Mouse (Mus musculus): ENCODE measurements at regions not wholly inside any gene's neighbourhood (a gene's known extent, or its start where the extent isn't known, plus 50 kb on each side); places are given as distances from the start of the nearest gene placed in this dataset.

GRCm38 (mm10) chr4:99348674-99349073 is 53.0 kb downstream of the Gm12689 start:
- DNase-seq (ENCODE audit: extremely low spot score in 1 of 2, low spot score in 1 of 2) = peak in 1 of 2 experiments; percentile 13

- no peak for DNase-seq (ENCODE audit: extremely low spot score in 1 of 2, low spot score in 1 of 2)
Measured at GRCm38 (mm10) chr4:99353122-99353774, 57.5 kb downstream of the Gm12689 start.

- no peak for DNase-seq (ENCODE audit: extremely low spot score in 1 of 2, low spot score in 1 of 2)
Measured at GRCm38 (mm10) chr4:99354241-99354640, 58.5 kb downstream of the Gm12689 start.

GRCm38 (mm10) chr4:99354835-99355234 is 59.1 kb downstream of the Gm12689 start:
- no peak for DNase-seq (ENCODE audit: extremely low spot score in 1 of 2, low spot score in 1 of 2)

DNA sequence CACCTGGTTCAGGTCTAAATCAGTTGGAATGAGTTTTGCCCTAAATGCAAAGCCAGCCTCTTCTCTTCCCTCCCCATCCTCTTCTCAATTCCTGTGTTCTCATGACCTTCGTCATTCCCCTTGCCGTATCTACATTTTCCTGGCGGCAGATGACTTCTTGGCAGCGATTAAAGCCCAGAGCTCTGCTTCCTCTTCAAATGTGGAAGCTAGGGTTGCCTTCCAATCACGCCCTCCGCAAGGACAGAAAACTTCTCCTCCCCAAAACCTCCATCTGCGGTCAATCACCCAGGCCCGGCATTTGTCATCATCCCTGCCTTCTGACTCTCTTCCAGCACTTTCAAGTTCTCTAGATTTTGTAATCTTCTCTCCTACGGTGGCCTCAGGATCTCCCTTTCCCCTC is 72.3 kb downstream of the Gm12689 start:
- DNase-seq (ENCODE audit: extremely low spot score in 1 of 2, low spot score in 1 of 2) = no peak

DNA sequence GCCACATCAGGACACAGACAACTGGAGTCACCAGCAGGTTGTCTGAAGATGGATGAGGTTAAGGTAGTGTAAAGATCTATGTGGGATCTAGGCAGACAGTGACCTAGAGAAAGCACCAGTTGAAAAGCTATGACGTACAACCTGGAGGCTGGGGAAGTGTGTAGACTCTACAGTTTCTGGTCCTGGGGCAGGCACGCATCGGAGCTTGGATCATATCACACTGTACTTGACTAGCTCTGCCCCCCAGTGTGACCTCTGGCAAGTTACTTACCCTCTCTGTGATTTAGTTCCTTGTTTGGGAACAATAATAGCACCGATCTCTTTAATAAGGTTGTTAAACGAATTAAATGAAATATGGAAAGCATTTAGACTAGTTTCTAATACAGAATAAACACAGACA is 75.5 kb downstream of the Gm12689 start:
- DNase-seq (ENCODE audit: extremely low spot score in 1 of 2, low spot score in 1 of 2) = no peak

GRCm38 (mm10) chr4:99376171-99376570 is 80.5 kb downstream of the Gm12689 start:
- DNase-seq (ENCODE audit: extremely low spot score in 1 of 2, low spot score in 1 of 2) = no peak

- no peak for DNase-seq (ENCODE audit: extremely low spot score in 1 of 2, low spot score in 1 of 2)
Measured at GRCm38 (mm10) chr4:99376911-99377310, 81.2 kb downstream of the Gm12689 start.

DNA sequence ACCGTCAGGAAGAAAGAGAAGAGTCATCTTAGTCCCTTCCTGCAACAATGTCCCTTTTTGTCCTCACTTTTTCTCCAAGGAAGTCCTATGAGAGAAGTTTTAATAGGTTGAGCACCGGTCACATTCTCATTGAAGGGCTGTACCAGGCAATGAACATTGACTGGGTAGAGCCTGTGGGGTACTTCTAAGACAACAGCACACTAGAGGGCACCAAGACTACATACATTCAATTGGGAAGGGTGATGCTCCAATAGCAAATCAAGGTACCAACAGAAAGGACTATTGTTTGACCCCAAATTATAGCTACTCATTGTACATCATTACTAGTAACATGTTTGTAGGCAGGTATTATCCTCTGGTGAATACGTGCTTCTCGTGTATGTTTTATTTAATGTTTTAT is 84.3 kb downstream of the Gm12689 start:
- DNase-seq (ENCODE audit: extremely low spot score in 1 of 2, low spot score in 1 of 2) = no peak

DNA sequence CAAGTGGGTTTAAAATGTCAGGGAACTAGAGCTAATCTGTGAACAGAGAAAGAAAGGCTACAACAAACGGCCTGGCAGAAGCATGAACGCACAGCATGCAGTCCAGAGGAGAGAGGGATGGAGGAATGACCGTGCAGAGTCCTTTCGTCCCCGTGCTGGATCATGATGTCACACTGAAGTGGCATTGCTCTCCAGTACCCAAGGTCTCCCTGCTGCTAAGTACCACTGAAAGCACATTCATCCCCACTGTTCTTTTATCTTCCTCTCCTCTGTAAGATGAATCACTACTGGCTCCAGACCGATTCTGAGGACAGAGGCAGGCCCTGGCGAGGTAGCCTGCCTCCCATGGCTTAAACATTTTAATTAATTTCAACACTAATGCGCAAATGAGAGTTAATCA is 89.7 kb downstream of the Gm12689 start:
- no peak for DNase-seq (ENCODE audit: extremely low spot score in 1 of 2, low spot score in 1 of 2)

- no peak for DNase-seq (ENCODE audit: extremely low spot score in 1 of 2, low spot score in 1 of 2)
Measured at GRCm38 (mm10) chr4:99389428-99389827, 93.7 kb downstream of the Gm12689 start.

DNA sequence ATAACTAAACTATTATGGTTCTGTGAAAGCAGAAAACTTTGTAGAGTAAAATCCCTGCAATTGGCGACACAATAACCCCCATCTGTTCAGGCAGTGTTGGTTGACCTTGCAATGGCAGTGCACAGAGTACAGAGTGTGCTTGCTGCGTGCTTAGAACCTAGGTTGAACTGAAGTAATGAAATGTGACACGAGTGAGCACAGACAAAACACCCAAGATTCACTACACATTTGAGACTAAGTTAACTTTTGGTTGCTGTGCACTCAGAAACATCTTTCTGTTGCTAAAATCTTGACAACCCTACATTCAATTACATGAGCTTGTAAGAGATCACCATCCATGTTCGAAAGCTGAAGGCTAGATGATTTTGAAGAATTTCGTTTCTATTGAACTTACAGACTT is 97.3 kb downstream of the Gm12689 start:
- DNase-seq (ENCODE audit: extremely low spot score in 1 of 2, low spot score in 1 of 2) = no peak

GRCm38 (mm10) chr4:99394244-99394643 is 98.5 kb downstream of the Gm12689 start:
- no peak for DNase-seq (ENCODE audit: extremely low spot score in 1 of 2, low spot score in 1 of 2)

- DNase-seq (ENCODE audit: extremely low spot score in 1 of 2, low spot score in 1 of 2) = no peak
Measured at GRCm38 (mm10) chr4:99407466-99407865, 111.8 kb downstream of the Gm12689 start.

DNA sequence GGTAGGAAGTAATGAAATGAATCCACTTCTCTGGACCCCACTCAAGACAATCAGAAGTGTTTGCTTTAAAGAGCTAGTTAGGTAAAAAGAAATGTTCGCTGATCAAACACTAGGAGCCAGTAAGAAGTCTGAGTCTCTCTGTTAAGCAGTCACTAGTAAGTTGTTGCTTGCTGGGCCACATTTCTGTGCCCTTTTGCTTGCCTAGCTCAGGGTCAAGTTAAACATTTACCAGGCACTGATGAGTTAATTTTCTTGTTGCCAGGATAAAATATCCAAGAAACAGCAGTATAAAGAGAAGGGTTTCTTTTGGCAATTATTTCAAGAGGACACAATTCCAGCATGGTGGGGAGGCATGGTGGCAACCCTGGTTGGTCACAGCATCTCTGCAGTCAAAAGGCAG is 127.7 kb downstream of the Gm12689 start:
- no peak for DNase-seq (ENCODE audit: extremely low spot score in 1 of 2, low spot score in 1 of 2)

DNA sequence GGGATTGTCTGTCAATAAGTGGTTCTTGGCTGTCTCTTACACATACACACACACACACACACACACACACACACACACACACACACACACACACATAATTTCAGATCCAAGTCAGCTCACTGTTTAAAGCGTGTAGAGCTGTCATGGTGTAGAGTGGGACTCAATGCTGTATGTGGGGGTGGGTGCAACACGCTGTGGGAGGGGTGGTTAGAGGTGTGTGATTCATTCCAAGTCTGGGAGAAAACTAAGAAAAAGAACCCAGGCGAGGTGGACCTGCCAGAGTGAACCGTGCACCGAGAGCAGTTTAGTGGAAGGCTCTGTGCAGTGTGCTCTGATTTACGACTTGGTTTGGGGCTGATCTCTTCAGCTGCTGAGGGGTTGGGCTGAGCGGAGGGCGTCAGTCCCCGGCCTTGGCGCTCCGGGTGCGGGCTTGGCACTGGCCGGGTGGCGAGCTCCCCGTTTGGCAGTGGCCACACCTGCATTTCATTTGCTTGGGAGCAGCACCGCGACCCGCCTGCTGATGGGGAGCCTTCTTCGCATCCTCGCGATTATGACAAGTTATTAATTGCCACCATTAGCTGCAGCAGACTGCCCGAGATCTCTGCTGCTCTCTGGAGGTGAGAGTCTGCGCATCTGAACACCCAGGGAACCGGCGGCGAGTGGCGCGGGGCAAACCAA is 149.5 kb downstream of the Gm12689 start:
- DNase-seq (ENCODE audit: extremely low spot score in 1 of 2, low spot score in 1 of 2) = peak; percentile 12 to 20

- peak in 1 of 2 experiments; percentile 10 for DNase-seq (ENCODE audit: extremely low spot score in 1 of 2, low spot score in 1 of 2)
Measured at GRCm38 (mm10) chr4:99445755-99446128, 150.0 kb downstream of the Gm12689 start.

DNA sequence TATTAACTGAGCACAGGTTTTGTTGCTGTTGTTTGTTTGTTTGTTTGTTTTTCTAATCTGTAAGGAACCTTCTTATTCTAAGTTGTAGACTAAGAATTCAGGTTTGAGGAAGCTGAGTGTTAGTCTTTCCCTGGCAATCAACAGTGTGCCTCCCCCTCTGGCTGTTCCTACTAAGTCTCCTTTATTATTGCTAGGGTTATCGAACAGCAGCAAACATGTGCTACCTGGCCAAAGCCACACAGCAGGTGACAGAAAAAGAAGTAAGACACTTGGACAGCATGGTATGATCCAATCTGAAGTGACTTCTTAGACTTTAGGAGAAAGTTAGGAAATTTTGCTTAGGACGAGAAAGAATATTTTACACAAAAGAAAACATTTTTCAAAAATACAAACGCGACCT is 163.3 kb downstream of the Gm12689 start:
- no peak for DNase-seq (ENCODE audit: extremely low spot score in 1 of 2, low spot score in 1 of 2)

DNA sequence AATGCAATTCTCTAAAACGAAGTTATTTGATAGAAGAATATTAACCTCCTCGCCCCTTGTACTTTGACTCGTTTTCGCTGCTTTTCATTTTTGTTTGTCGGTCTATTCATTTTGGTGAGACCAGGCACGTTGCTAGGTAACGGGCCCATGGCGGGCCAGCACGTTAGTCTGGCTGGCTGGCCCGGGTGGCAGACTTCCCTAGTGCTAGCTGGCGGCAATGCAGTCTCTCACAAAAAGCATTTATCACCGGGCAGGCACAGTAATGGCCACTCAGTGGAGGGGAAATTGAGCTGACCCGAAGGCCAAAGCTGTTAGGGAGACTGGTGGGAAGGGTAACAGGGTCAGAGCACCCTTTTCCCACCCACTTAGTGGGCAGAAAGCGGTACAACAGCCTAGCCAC is 163.7 kb downstream of the Gm12689 start:
- DNase-seq (ENCODE audit: extremely low spot score in 1 of 2, low spot score in 1 of 2) = peak; percentile 30 to 57

- DNase-seq (ENCODE audit: extremely low spot score in 1 of 2, low spot score in 1 of 2) = no peak
Measured at GRCm38 (mm10) chr4:99465493-99465892, 169.8 kb downstream of the Gm12689 start.

GRCm38 (mm10) chr4:99475701-99476218 is 180.1 kb downstream of the Gm12689 start:
- DNase-seq (ENCODE audit: extremely low spot score in 1 of 2, low spot score in 1 of 2) = no peak

DNA sequence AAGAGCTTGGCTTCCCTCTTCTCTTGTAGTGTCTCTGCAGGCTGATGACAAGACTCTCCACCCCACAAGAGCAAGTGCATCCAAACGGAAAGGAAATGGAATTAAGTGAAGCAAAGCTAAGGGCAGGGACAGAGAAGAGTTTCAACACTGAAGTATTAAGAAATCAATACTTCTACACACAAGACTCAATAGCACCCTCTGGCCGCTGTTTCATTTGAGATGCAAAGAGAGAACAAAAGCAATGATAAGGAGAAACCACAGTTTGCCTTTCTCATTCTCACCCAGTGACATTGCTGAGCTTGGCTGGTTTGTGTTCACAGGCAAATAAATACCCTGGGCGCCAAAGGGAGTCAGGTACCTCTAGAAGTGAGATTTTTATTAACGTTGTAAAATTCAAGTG is 171.8 kb upstream of the Foxd3 start:
- peak in 1 of 2 experiments; percentile 9 for DNase-seq (ENCODE audit: extremely low spot score in 1 of 2, low spot score in 1 of 2)
